Mouse (Mus musculus) cerebellum, postnatal 4 days (tissue): ENCODE measurements around the gene Prss57.
A peak's percentile ranks its signal among the peaks of the same experiment; 100 is the strongest.

Experiments
- DNase-seq, 2 experiments: peaks; one replicate each; pipeline ENCODE4 v3.0.0; 2022; ENCODE audit warnings: low spot score in 2 of 2, mixed read lengths in 1 of 2

The Prss57 gene

DNA sequence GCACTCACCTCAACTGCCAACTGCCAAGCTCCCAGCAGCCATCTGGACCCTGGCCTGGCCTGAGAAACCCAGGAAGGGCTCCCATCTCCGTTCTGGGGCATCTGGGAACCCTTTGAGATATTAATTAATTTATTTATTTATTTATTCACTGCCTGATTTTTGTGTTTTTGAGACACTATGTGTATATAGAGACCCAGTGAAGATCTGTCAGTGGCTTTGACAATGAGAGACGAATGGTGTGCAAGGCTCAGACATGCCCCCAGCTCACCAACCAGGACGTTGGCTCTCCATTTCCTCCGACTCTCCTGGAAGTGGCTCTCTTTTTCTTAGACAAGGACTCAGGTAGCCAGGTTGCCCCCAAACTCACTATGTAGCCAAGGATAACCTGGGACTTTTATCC is at the start of gene Prss57:
Gene Prss57 (minus strand): TSS at position 101 of the 400 bp plus-strand sequence.
- DNase-seq = no peak

GRCm38 (mm10) chr10:79840091-79840490 is 49.3 kb upstream of the Prss57 start:
- DNase-seq = no peak

DNA sequence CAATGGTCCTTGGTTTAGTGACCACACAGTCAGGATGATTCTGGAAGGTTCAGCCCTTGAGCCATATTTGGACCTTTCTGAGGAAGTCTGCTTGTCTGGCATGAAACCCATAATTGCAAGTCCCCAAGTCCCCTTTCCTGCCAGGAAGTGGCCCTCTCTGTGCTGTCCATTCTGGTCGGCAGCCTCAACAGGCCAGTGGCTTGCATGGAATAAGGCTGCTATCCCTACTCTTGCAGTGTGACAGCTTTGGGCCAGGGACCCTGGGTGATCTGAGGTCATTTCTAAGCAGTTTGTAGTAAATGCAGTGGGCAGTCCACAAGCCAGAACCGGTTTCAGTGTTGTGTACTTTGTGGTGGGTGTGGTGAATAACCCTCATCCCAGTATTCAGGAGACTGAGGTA is 47.4 kb upstream of the Prss57 start:
- DNase-seq = no peak

DNA sequence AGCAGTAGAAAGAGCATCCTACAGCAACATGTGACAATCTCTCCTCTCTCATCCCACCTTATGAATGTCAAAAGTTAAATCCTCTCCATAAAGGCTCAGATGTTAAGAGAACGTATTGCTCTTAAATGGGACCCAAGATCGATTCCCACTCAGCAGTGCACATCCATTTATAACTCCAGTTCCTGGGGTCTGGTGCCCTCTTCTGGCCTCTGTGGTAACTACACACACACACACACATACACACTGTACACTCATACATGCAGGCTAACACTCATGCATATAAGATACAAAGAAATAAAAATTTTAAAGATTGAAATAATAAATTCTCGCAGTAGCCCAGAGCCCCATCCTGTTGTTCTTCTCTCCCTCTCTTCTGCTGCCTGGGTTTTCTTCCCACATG is 46.2 kb upstream of the Prss57 start:
- no peak for DNase-seq

GRCm38 (mm10) chr10:79834769-79835398 is 44.1 kb upstream of the Prss57 start:
- DNase-seq = peak; percentile 62 to 77

GRCm38 (mm10) chr10:79832786-79833181 is 42.0 kb upstream of the Prss57 start:
- no peak for DNase-seq

DNA sequence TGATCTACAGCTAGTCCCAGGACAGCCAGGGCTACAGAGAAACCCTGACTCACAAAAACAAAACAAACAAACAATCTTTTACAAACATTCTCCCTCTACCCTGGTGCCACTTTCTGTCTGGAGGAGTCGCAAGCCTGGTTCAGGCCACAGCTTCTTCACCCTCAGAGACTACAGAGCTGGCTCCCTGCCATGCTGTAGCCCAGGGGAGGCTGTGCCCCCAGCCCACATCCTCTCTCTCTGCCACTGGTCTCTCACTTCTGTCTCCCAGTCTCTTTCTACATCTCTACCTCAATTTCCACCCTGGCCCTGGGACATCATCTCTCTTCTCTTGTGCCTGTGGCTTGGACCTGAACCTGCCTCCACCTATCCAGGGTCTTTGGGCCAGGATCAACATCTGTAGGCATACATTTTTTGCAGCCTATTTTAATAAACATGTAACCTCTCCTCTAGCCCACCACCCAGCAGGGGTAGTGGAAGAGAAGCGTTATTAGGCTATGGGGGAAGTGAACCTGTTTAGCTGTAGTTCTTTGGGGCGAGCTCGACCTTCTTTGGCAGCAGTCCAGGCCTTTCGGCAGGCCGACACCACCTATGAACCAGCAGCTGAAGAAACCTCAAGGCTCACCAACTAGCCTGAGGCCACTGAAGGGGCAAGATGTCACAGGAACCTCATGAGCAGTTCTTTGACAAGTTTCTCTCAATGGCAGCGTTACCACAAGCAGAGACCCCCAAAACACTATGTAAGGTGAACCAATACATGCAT is 41.4 kb upstream of the Prss57 start:
- DNase-seq = no peak

DNA sequence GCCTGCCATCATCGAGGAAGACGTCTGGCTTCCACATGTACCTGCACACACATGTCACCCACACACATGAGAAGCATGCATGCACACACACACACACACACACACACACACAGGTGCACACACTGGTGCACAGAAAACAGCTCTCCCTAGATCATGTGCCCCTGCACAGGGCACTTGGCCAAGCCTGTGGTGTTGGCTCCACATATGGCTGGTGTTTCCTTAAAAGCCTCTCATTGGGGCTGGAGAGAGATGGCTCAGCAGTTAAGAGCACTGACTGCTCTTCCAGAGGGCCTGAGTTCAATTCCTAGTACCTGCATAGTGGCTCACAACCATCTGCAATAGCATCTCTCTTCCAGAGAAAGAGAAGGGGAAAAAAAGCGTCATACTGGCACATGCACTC is 40.8 kb upstream of the Prss57 start:
- no peak for DNase-seq

- no peak for DNase-seq
Measured at GRCm38 (mm10) chr10:79824413-79824812, 33.7 kb upstream of the Prss57 start.

- no peak for DNase-seq
Measured at GRCm38 (mm10) chr10:79823011-79823410, 32.2 kb upstream of the Prss57 start.

- DNase-seq = no peak
Measured at GRCm38 (mm10) chr10:79822372-79822771, 31.6 kb upstream of the Prss57 start.

DNA sequence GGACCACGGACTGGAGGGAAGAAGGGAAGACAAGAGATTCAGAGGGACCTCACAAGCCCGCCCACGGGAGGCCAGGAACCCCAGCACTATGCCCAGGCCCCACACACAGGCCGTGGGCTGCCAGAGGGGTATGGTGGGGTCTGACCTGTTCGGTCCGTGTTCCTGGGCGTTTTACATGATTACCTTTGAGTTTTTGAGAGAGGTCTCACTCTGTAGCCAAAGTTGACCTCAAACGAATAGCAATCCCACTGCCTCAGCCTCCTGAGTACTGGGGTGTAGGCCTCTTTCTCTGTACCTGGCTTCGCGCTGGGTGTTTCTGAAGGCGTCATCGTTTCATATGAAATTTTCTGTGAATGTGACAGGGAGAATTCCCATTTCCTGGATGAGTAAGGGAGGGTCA is 31.0 kb upstream of the Prss57 start:
- no peak for DNase-seq

GRCm38 (mm10) chr10:79820782-79821181 is 30.0 kb upstream of the Prss57 start, which contains the start of gene Misp:
TSS of gene Misp (plus strand) at chr10:79820989.
- no peak for DNase-seq

- DNase-seq = no peak
Measured at GRCm38 (mm10) chr10:79820277-79820676, 29.5 kb upstream of the Prss57 start.

- DNase-seq = no peak
Measured at GRCm38 (mm10) chr10:79819606-79820005, 28.8 kb upstream of the Prss57 start.

GRCm38 (mm10) chr10:79818225-79818624 is 27.5 kb upstream of the Prss57 start:
- DNase-seq = no peak

DNA sequence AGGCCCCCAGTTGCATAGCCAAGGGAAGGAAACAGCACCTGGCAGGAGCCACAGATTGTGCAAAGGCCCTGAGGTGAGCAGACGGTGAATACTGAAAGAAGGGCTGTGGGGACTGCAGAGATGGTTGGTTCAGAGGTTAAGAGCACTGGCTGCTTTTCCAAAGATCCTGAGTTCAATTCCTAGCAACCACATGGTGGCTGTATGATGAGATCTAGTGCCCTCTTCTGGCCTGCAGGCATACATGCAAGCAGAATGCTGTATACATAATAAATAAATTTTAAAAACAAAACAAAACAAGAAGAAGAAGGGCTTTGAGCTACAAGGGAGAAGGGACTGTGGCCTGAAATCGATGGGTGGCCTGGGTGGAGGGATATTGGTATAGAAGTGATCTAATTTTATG is 26.4 kb upstream of the Prss57 start:
- DNase-seq = no peak

- no peak for DNase-seq
Measured at GRCm38 (mm10) chr10:79815671-79816494, 25.1 kb upstream of the Prss57 start.

DNA sequence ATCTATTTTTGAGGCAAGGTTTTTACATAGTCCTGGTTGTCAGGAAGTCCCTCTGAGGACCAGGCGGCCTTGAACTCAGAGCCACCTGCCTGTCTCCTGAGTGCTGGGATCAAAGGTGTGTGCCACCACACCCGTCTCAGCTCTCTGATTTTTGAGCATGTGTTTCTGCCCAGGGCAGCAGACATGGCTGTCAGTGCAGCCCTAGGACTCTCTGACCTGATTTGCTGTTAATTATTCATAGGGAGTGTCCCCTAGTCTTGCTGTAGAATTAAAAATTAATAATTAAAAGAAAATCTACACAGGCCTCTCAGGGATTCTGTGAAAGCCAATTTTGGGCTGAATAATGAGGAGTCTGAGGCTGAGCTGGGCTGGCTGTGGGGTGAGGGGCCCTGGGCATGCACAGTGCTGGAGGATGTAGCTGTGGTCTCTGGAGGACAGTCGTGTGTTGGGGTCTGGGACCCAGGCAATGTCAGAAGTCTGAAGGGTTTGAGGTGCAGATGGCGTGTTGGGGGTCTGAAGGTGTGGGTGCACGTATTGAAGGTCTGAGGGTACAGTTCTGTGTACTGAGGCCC is 23.6 kb upstream of the Prss57 start:
- no peak for DNase-seq

DNA sequence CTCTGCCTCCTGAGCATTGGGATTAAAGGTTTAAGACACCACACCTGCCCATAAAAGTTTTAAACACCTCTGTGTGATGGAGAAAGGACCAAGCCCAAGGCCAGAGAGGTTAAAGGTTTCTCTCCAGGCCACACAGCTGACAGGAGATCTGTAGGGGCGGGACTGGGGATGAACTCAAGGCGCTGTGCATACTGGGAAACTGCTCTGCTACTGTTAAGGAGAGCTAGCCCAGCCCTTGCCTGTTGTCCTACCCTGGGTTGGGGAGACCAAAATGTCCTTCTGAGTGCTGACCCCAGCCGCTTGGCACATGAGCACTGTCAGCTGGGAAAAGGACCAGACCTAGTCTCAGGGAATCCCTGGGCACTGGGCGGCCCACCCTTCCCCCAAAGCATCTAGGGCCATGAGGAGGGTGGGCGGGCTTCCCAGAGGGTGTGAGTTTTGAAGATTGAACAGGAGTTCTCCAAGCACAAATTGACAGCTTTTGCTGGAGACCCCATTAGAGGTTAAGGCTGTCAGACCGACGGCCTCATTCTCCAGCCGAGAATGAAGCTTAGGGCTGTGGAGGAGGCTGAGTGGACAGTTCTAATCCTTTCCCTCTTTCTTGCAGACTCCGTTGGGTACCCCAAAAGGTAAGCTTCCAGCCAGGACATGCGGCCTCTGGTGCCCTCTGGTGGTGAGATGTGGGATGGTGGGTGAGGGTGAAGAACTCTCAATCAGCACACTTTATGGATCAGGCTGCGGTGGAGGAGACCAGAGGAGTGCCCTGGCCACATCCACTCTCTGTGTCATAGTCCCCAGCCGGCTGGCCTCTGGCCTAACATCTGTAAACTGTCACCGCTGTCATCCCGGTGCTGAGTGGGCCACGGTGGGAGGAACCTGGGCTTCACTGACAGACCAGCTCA is 21.2 kb upstream of the Prss57 start:
- DNase-seq = peak; percentile 84 to 92

DNA sequence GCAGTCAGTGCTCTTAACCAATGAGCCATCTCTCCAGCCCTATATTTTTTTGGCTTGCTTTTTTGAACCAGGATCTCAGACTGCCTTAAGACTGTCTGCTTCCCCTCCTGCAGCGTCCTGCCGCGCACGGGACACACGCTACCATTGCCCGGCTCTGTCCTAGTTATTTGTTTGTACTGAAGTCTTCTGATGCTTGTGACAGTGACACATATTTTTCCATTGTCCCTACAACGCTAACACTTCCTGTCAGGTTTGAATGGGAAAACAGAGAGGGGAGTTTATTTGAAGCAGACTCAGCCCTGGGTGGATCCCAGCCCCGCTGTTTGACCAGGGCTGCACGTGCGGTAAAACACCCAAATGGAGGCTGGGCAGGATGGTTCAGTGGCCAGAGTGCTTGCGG is 18.0 kb upstream of the Prss57 start:
- DNase-seq = no peak
